8 mouse cellular contexts compared by ENCODE assay signal in the genomic region with DNA sequence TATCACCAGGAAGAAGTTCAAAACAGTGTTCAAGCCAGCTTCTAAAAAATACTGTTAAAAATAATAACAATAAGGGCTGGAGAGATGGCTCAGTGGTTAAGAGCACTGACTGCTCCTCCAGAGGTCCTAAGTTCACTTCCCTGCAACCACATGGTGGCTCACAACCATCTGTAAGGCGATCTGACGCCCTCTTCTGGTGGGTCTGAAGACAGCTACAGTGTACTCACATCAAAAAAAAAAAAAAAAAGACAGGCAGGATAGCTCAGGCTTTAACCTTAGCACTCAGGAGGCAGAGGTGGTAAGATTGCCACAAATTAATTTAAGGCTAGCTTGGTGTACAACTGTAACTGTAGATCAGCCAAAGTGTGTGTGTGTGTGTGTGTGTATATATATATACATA. TPM values are rescaled to one million over a fixed set of nuclear protein-coding genes. Genes with fewer than 3 reads are reported as not detected.
DNase-seq lines count a peak whose midpoint lies in the region; ATAC-seq and TF ChIP-seq lines count a peak whose summit lies in the region.

No protein-coding gene starts in this region.

- no peaks in the 10 kb centered on the region for H3K9me3 ChIP-seq in hindbrain, embryonic 11.5 days (ENCODE audit: control insufficient read depth, low read length)
- no peaks in the 10 kb centered on the region for H3K9me3 ChIP-seq in hindbrain, embryonic 12.5 days (replicated peaks)

- no peak for TF ChIP-seq POLR2A in lung, adult 2 months (IDR thresholded peaks at IDR 0.05; ENCODE audit: borderline replicate concordance, extremely low read depth, low read depth, low read length)

- no peak overlapping the region for H3K4me2 ChIP-seq in hindbrain, embryonic 11.5 days (replicated peaks; ENCODE audit: low read depth, low read length)
- H3K4me2 ChIP-seq in hindbrain, embryonic 12.5 days (replicated peaks): no peak overlapping the region

- 2% methylated on average over 2 of the region's 2 CpGs for WGBS in hindbrain, embryonic 11.5 days
- 0% methylated on average over 2 of the region's 2 CpGs for WGBS in hindbrain, embryonic 12.5 days
- 5% methylated on average over 2 of the region's 2 CpGs for WGBS in lung, adult 2 months

- no peak overlapping the region for H3K27ac ChIP-seq in hindbrain, embryonic 11.5 days (ENCODE audit: low read depth, low read length)
- H3K27ac ChIP-seq in hindbrain, embryonic 12.5 days: no peak overlapping the region

- no peak overlapping the region for H3K9ac ChIP-seq in hindbrain, embryonic 11.5 days (ENCODE audit: low read depth, low read length)
- H3K9ac ChIP-seq in hindbrain, embryonic 12.5 days: no peak overlapping the region

- no peak overlapping the region for H3K4me3 ChIP-seq in hindbrain, embryonic 11.5 days (ENCODE audit: low read depth, low read length)
- H3K4me3 ChIP-seq in hindbrain, embryonic 12.5 days: no peak overlapping the region
- no peak overlapping the region for H3K4me3 ChIP-seq in lung, adult 2 months (replicated peaks; ENCODE audit: extremely low read depth, low read depth, low read length)

- no peaks in the 10 kb centered on the region for H3K27me3 ChIP-seq in hindbrain, embryonic 11.5 days (ENCODE audit: control insufficient read depth, insufficient read depth, low read length)
- H3K27me3 ChIP-seq in hindbrain, embryonic 12.5 days: no peaks in the 10 kb centered on the region

- no peaks in the 10 kb centered on the region for H3K36me3 ChIP-seq in hindbrain, embryonic 11.5 days (ENCODE audit: control insufficient read depth, insufficient read depth, low read length)
- no peaks in the 10 kb centered on the region for H3K36me3 ChIP-seq in hindbrain, embryonic 12.5 days

- DNase-seq in hindbrain, embryonic 11.5 days (ENCODE audit: low spot score): peak; percentile 36
- DNase-seq in CD4-positive, CD25-positive, alpha-beta regulatory T cell, adult 2 months (ENCODE audit: low read depth, low spot score): peak; percentile 89
- peak; percentile 33 for DNase-seq in adrenal gland, postnatal 25 days
- no peak for DNase-seq in lung, adult 2 months
- peak; percentile 40 to 72 for DNase-seq in thymus, postnatal 10 days (ENCODE audit: low spot score in 2 of 2)
- no peak for DNase-seq in frontal cortex, adult 2 months (ENCODE audit: extremely low spot score in 1 of 2, low spot score in 1 of 2)
- no peak for DNase-seq in Muller cell, postnatal 12 days (ENCODE audit: inconsistent ontology term)

- ATAC-seq in hindbrain, embryonic 11.5 days (ENCODE audit: low FRiP score): no peak
- no peak for ATAC-seq in hindbrain, embryonic 12.5 days (ENCODE audit: low FRiP score)

- H3K4me1 ChIP-seq in hindbrain, embryonic 11.5 days (replicated peaks; ENCODE audit: control insufficient read depth, insufficient read depth, low read length): no peaks in the 10 kb centered on the region; the same call in 1 of the 2 replicates
- peaks cover 19% of the 10 kb centered on the region for H3K4me1 ChIP-seq in hindbrain, embryonic 12.5 days
- peaks cover 5% of the 10 kb centered on the region; the same call in 1 of the 2 replicates for H3K4me1 ChIP-seq in lung, adult 2 months (ENCODE audit: control insufficient read depth, insufficient read depth, low read length)

- TF ChIP-seq CTCF in lung, adult 2 months (IDR thresholded peaks at IDR 0.05; ENCODE audit: insufficient read depth, low read length): peak; percentile 44

RNA-seq across cellular contexts. Expression of gene Gm20503, which starts 2.4 kb away (rescaled TPM):
- 6.9 and 8.2 TPM in 2 replicates for polyA plus RNA-seq in hindbrain, embryonic 11.5 days (2014; fragmentation: Nextera tagmentation; extraction: Ambion mirVana)
- polyA plus RNA-seq in hindbrain, embryonic 12.5 days (2016; fragmentation: Nextera tagmentation; extraction: Ambion mirVana): 11.7 and 14.6 TPM in 2 replicates
- total RNA-seq in adrenal gland, postnatal 25 days (2021): 3.6 and 4.5 TPM in 2 replicates
- polyA plus RNA-seq in lung, adult 2 months (2012; rRNA removed): 1.7 TPM in 1 of 2 replicates, not detected in the other
- polyA plus RNA-seq in frontal cortex, adult 2 months (2012; rRNA removed): 0.10 TPM in 1 of 2 replicates, not detected in the other

RNA-seq across cellular contexts. Expression of gene Dnajc25, which starts 5.8 kb away (rescaled TPM):
- polyA plus RNA-seq in hindbrain, embryonic 11.5 days (2014; fragmentation: Nextera tagmentation; extraction: Ambion mirVana): 5.4 and 6.5 TPM in 2 replicates
- 7.5 and 8.6 TPM in 2 replicates for polyA plus RNA-seq in hindbrain, embryonic 12.5 days (2016; fragmentation: Nextera tagmentation; extraction: Ambion mirVana)
- total RNA-seq in adrenal gland, postnatal 25 days (2021): 15.6 and 16.1 TPM in 2 replicates
- polyA plus RNA-seq in lung, adult 2 months (2012; rRNA removed): 3.6 and 4.7 TPM in 2 replicates
- 4.1 and 4.2 TPM in 2 replicates for polyA plus RNA-seq in frontal cortex, adult 2 months (2012; rRNA removed)

RNA-seq across cellular contexts. Expression of gene Ptgr1, which starts 13.7 kb away (rescaled TPM):
- 17.4 and 19.5 TPM in 2 replicates for polyA plus RNA-seq in hindbrain, embryonic 11.5 days (2014; fragmentation: Nextera tagmentation; extraction: Ambion mirVana)
- polyA plus RNA-seq in hindbrain, embryonic 12.5 days (2016; fragmentation: Nextera tagmentation; extraction: Ambion mirVana): 15.0 and 15.5 TPM in 2 replicates
- 16.9 and 25.6 TPM in 2 replicates for total RNA-seq in adrenal gland, postnatal 25 days (2021)
- polyA plus RNA-seq in lung, adult 2 months (2012; rRNA removed): 6.7 and 23.7 TPM in 2 replicates
- 1.1 and 1.3 TPM in 2 replicates for polyA plus RNA-seq in frontal cortex, adult 2 months (2012; rRNA removed)

RNA-seq across cellular contexts. Expression of gene Gng10, which starts 34.3 kb away (rescaled TPM):
- 99.2 and 104 TPM in 2 replicates for polyA plus RNA-seq in hindbrain, embryonic 11.5 days (2014; fragmentation: Nextera tagmentation; extraction: Ambion mirVana)
- 107 and 125 TPM in 2 replicates for polyA plus RNA-seq in hindbrain, embryonic 12.5 days (2016; fragmentation: Nextera tagmentation; extraction: Ambion mirVana)
- 25.4 and 26.8 TPM in 2 replicates for total RNA-seq in adrenal gland, postnatal 25 days (2021)
- polyA plus RNA-seq in lung, adult 2 months (2012; rRNA removed): 15.1 and 16.9 TPM in 2 replicates
- 69.4 and 69.7 TPM in 2 replicates for polyA plus RNA-seq in frontal cortex, adult 2 months (2012; rRNA removed)

RNA-seq across cellular contexts. Expression of gene Zkscan16, which starts 57.2 kb away (rescaled TPM):
- polyA plus RNA-seq in hindbrain, embryonic 11.5 days (2014; fragmentation: Nextera tagmentation; extraction: Ambion mirVana): 0.73 and 0.93 TPM in 2 replicates
- 1.1 TPM in 2 replicates for polyA plus RNA-seq in hindbrain, embryonic 12.5 days (2016; fragmentation: Nextera tagmentation; extraction: Ambion mirVana)
- total RNA-seq in adrenal gland, postnatal 25 days (2021): 1.4 and 5.2 TPM in 2 replicates
- not detected in 2 replicates for polyA plus RNA-seq in lung, adult 2 months (2012; rRNA removed)
- polyA plus RNA-seq in frontal cortex, adult 2 months (2012; rRNA removed): 9.9 and 15.3 TPM in 2 replicates

Comparison
In these comparisons a context has a peak if more than half of its experiments do, and no peak if none do; other contexts are left out.
1. DNase-seq: peak in hindbrain, embryonic 11.5 days (single experiment), CD4-positive, CD25-positive, alpha-beta regulatory T cell, adult 2 months (single experiment), adrenal gland, postnatal 25 days (single experiment) and thymus, postnatal 10 days (2 of 2); none in lung, adult 2 months (single experiment), frontal cortex, adult 2 months (0 of 2) and Muller cell, postnatal 12 days (single experiment).